Comparison of ENCODE assay signal across 10 mouse cellular contexts in genomic region chr19:5455037-5455436, GRCm38 (mm10). TPM values are rescaled to one million over a fixed set of nuclear protein-coding genes. Genes with fewer than 3 reads are reported as not detected.
DNase-seq lines count a peak whose midpoint lies in the region; ATAC-seq and TF ChIP-seq lines count a peak whose summit lies in the region.
"Had no signal": no experiment of that assay in that cellular context is flagged by ENCODE, and none has a peak within 500 bp of the region (broad histone marks: within the 10 kb centered on the region; RNA-seq: fewer than 3 reads in every experiment).

No protein-coding gene starts in this region.

- whole genome bisulfite sequencing in kidney, embryonic 16.5 days: 68% methylated on average over 12 of the region's 12 CpGs
- 70% methylated on average over 12 of the region's 12 CpGs for WGBS in kidney, adult 2 months
- 79% methylated on average over 12 of the region's 12 CpGs for WGBS in embryonic facial prominence, embryonic 14.5 days
- WGBS in intestine, embryonic 15.5 days: 76% methylated on average over 12 of the region's 12 CpGs
- WGBS in neural tube, embryonic 13.5 days: 84% methylated on average over 12 of the region's 12 CpGs

- no peaks in the 10 kb centered on the region for H3K9me3 ChIP-seq in kidney, embryonic 16.5 days (ENCODE audit: low read length)
- no peaks in the 10 kb centered on the region for H3K9me3 ChIP-seq in embryonic facial prominence, embryonic 14.5 days (ENCODE audit: control insufficient read depth, low read length)
- no peaks in the 10 kb centered on the region for H3K9me3 ChIP-seq in intestine, embryonic 15.5 days
- H3K9me3 ChIP-seq in neural tube, embryonic 13.5 days: no peaks in the 10 kb centered on the region

- H3K4me3 ChIP-seq in kidney, embryonic 16.5 days (ENCODE audit: low read length): peak overlapping the region; percentile 72
- no peak overlapping the region for H3K4me3 ChIP-seq in kidney, adult 2 months (ENCODE audit: insufficient read depth, low read depth, low read length)
- H3K4me3 ChIP-seq in embryonic facial prominence, embryonic 14.5 days (ENCODE audit: low read depth, low read length): no peak overlapping the region
- peak overlapping the region; percentile 88 for H3K4me3 ChIP-seq in intestine, embryonic 15.5 days (replicated peaks)
- H3K4me3 ChIP-seq in neural tube, embryonic 13.5 days: peak overlapping the region; percentile 76

- no peak for ATAC-seq in kidney, embryonic 16.5 days (ENCODE audit: low FRiP score, low TSS enrichment)
- ATAC-seq in embryonic facial prominence, embryonic 14.5 days (ENCODE audit: low read depth): no peak
- no peak for ATAC-seq in intestine, embryonic 15.5 days
- ATAC-seq in neural tube, embryonic 13.5 days (ENCODE audit: low read depth): no peak
- ATAC-seq: Patski had no signal

- H3K36me3 ChIP-seq in kidney, embryonic 16.5 days (ENCODE audit: insufficient read depth, low read length): no peaks in the 10 kb centered on the region
- 0 out of 2 replicates have a peak, but pooled peaks cover 1% of the 10 kb centered on the region for H3K36me3 ChIP-seq in kidney, adult 2 months (ENCODE audit: control insufficient read depth, insufficient read depth, low read length)
- H3K36me3 ChIP-seq in embryonic facial prominence, embryonic 14.5 days (ENCODE audit: control insufficient read depth, insufficient read depth, low read length): peaks cover 9% of the 10 kb centered on the region
- no peaks in the 10 kb centered on the region for H3K36me3 ChIP-seq in intestine, embryonic 15.5 days
- peaks cover 10% of the 10 kb centered on the region for H3K36me3 ChIP-seq in neural tube, embryonic 13.5 days

- no peak for DNase-seq in kidney, adult 2 months
- no peak for DNase-seq in embryonic facial prominence, embryonic 14.5 days (ENCODE audit: low spot score)
- no peak for DNase-seq in right cerebral cortex, postnatal 36 days (ENCODE audit: low spot score in 2 of 2)
- DNase-seq in urinary bladder, adult 2 months (ENCODE audit: low spot score): no peak
- no peak for DNase-seq in right cerebral cortex, postnatal 10 days (ENCODE audit: low spot score in 2 of 2)
- DNase-seq: kidney, postnatal 10 days had no signal

- peak overlapping the region; percentile 83 for H3K9ac ChIP-seq in kidney, embryonic 16.5 days (replicated peaks; ENCODE audit: low read length)
- peak overlapping the region; percentile 43; the same call in 1 of the 2 replicates for H3K9ac ChIP-seq in embryonic facial prominence, embryonic 14.5 days (ENCODE audit: low read depth, low read length)
- 0 out of 2 replicates have a peak overlapping the region, but pooled peaks have one; percentile 90 for H3K9ac ChIP-seq in intestine, embryonic 15.5 days
- H3K9ac ChIP-seq in neural tube, embryonic 13.5 days: peak overlapping the region; percentile 92

- TF ChIP-seq POLR2A in kidney, adult 2 months (IDR thresholded peaks at IDR 0.05; ENCODE audit: low read depth, low read length): no peak

- peaks cover 24% of the 10 kb centered on the region for H3K4me1 ChIP-seq in kidney, embryonic 16.5 days (ENCODE audit: insufficient read depth, low read length)
- H3K4me1 ChIP-seq in kidney, adult 2 months (ENCODE audit: control insufficient read depth, insufficient read depth, low read length): no peaks in the 10 kb centered on the region; the same call in 1 of the 2 replicates
- H3K4me1 ChIP-seq in embryonic facial prominence, embryonic 14.5 days (ENCODE audit: control insufficient read depth, insufficient read depth, low read length): peaks cover 17% of the 10 kb centered on the region
- H3K4me1 ChIP-seq in intestine, embryonic 15.5 days (replicated peaks): peaks cover 27% of the 10 kb centered on the region; the same call in 1 of the 2 replicates
- peaks cover 45% of the 10 kb centered on the region for H3K4me1 ChIP-seq in neural tube, embryonic 13.5 days (replicated peaks)

- H3K4me2 ChIP-seq in kidney, embryonic 16.5 days (replicated peaks; ENCODE audit: low read depth, low read length): peak overlapping the region; percentile 90
- peak overlapping the region; percentile 100 for H3K4me2 ChIP-seq in embryonic facial prominence, embryonic 14.5 days (ENCODE audit: low read depth, low read length)
- H3K4me2 ChIP-seq in intestine, embryonic 15.5 days (replicated peaks): peak overlapping the region; percentile 98
- peak overlapping the region; percentile 98 for H3K4me2 ChIP-seq in neural tube, embryonic 13.5 days

- H3K27me3 ChIP-seq in kidney, embryonic 16.5 days (ENCODE audit: insufficient read depth, low read length): no peaks in the 10 kb centered on the region; the same call in 1 of the 2 replicates
- H3K27me3 ChIP-seq in kidney, adult 2 months (replicated peaks; ENCODE audit: control insufficient read depth, insufficient read depth, low read length): no peaks in the 10 kb centered on the region
- peaks cover 2% of the 10 kb centered on the region for H3K27me3 ChIP-seq in embryonic facial prominence, embryonic 14.5 days (replicated peaks; ENCODE audit: control insufficient read depth, insufficient read depth, low read length)
- peaks cover 5% of the 10 kb centered on the region for H3K27me3 ChIP-seq in intestine, embryonic 15.5 days (replicated peaks)
- peaks cover 31% of the 10 kb centered on the region for H3K27me3 ChIP-seq in neural tube, embryonic 13.5 days
- H3K27me3 ChIP-seq: Patski had no signal

- H3K27ac ChIP-seq in kidney, embryonic 16.5 days (ENCODE audit: low read length): no peak overlapping the region
- H3K27ac ChIP-seq in kidney, adult 2 months (ENCODE audit: insufficient read depth, low read depth, low read length): no peak overlapping the region; the same call in 1 of the 2 replicates
- H3K27ac ChIP-seq in embryonic facial prominence, embryonic 14.5 days (replicated peaks; ENCODE audit: low read depth, low read length): no peak overlapping the region
- H3K27ac ChIP-seq in intestine, embryonic 15.5 days: no peak overlapping the region
- no peak overlapping the region for H3K27ac ChIP-seq in neural tube, embryonic 13.5 days (replicated peaks)

- no peak for TF ChIP-seq CTCF in kidney, adult 2 months (conservative IDR thresholded peaks at IDR 0.05; ENCODE audit: insufficient read depth, insufficient read length, low read depth, low read length)

RNA-seq across cellular contexts. Expression of gene Ccdc85b, which starts 2.7 kb away (rescaled TPM):
- 7.8 and 8.6 TPM in 2 replicates for polyA plus RNA-seq in kidney, embryonic 16.5 days (2015; fragmentation: Nextera tagmentation; extraction: Ambion mirVana)
- polyA plus RNA-seq in kidney, adult 2 months (2012; rRNA removed): 5.0 and 5.8 TPM in 2 replicates
- polyA plus RNA-seq in embryonic facial prominence, embryonic 14.5 days (2014; fragmentation: Nextera tagmentation; extraction: Ambion mirVana): 5.7 and 6.1 TPM in 2 replicates
- 8.2 and 8.7 TPM in 2 replicates for polyA plus RNA-seq in intestine, embryonic 15.5 days (2015; fragmentation: Nextera tagmentation; extraction: Ambion mirVana)
- polyA plus RNA-seq in neural tube, embryonic 13.5 days (2015; fragmentation: Nextera tagmentation; extraction: Ambion mirVana): 10.7 and 11.1 TPM in 2 replicates
- polyA plus RNA-seq in urinary bladder, adult 2 months (2012; rRNA removed): 11.3 and 15.1 TPM in 2 replicates

RNA-seq across cellular contexts. Expression of gene Fibp, which starts 5.4 kb away (rescaled TPM):
- 129 and 138 TPM in 2 replicates for polyA plus RNA-seq in kidney, embryonic 16.5 days (2015; fragmentation: Nextera tagmentation; extraction: Ambion mirVana)
- 99.5 and 117 TPM in 2 replicates for polyA plus RNA-seq in kidney, adult 2 months (2012; rRNA removed)
- polyA plus RNA-seq in embryonic facial prominence, embryonic 14.5 days (2014; fragmentation: Nextera tagmentation; extraction: Ambion mirVana): 75.0 and 99.0 TPM in 2 replicates
- 95.1 and 99.4 TPM in 2 replicates for polyA plus RNA-seq in intestine, embryonic 15.5 days (2015; fragmentation: Nextera tagmentation; extraction: Ambion mirVana)
- polyA plus RNA-seq in neural tube, embryonic 13.5 days (2015; fragmentation: Nextera tagmentation; extraction: Ambion mirVana): 163 and 164 TPM in 2 replicates
- polyA plus RNA-seq in urinary bladder, adult 2 months (2012; rRNA removed): 95.7 and 122 TPM in 2 replicates

RNA-seq across cellular contexts. Expression of gene Fosl1, which starts 7.7 kb away (rescaled TPM):
- 0.54 TPM in 1 of 2 replicates, not detected in the other for polyA plus RNA-seq in kidney, embryonic 16.5 days (2015; fragmentation: Nextera tagmentation; extraction: Ambion mirVana)
- polyA plus RNA-seq in kidney, adult 2 months (2012; rRNA removed): 0.07 and 0.27 TPM in 2 replicates
- polyA plus RNA-seq in embryonic facial prominence, embryonic 14.5 days (2014; fragmentation: Nextera tagmentation; extraction: Ambion mirVana): not detected in 2 replicates
- not detected in 2 replicates for polyA plus RNA-seq in intestine, embryonic 15.5 days (2015; fragmentation: Nextera tagmentation; extraction: Ambion mirVana)
- 0.59 TPM in 1 of 2 replicates, not detected in the other for polyA plus RNA-seq in neural tube, embryonic 13.5 days (2015; fragmentation: Nextera tagmentation; extraction: Ambion mirVana)
- polyA plus RNA-seq in urinary bladder, adult 2 months (2012; rRNA removed): 0.07 TPM in 1 of 2 replicates, not detected in the other

RNA-seq across cellular contexts. Expression of gene Ctsw, which starts 13.3 kb away (rescaled TPM):
- 1.9 and 2.1 TPM in 2 replicates for polyA plus RNA-seq in kidney, embryonic 16.5 days (2015; fragmentation: Nextera tagmentation; extraction: Ambion mirVana)
- polyA plus RNA-seq in kidney, adult 2 months (2012; rRNA removed): 1.1 and 4.7 TPM in 2 replicates
- 0.85 and 1.5 TPM in 2 replicates for polyA plus RNA-seq in embryonic facial prominence, embryonic 14.5 days (2014; fragmentation: Nextera tagmentation; extraction: Ambion mirVana)
- 2.1 and 2.9 TPM in 2 replicates for polyA plus RNA-seq in intestine, embryonic 15.5 days (2015; fragmentation: Nextera tagmentation; extraction: Ambion mirVana)
- 3.2 and 5.6 TPM in 2 replicates for polyA plus RNA-seq in neural tube, embryonic 13.5 days (2015; fragmentation: Nextera tagmentation; extraction: Ambion mirVana)
- 2.6 and 4.0 TPM in 2 replicates for polyA plus RNA-seq in urinary bladder, adult 2 months (2012; rRNA removed)

RNA-seq across cellular contexts. Expression of gene Efemp2, which starts 18.7 kb away (rescaled TPM):
- polyA plus RNA-seq in kidney, embryonic 16.5 days (2015; fragmentation: Nextera tagmentation; extraction: Ambion mirVana): 197 and 208 TPM in 2 replicates
- 43.6 and 50.8 TPM in 2 replicates for polyA plus RNA-seq in kidney, adult 2 months (2012; rRNA removed)
- 175 and 190 TPM in 2 replicates for polyA plus RNA-seq in embryonic facial prominence, embryonic 14.5 days (2014; fragmentation: Nextera tagmentation; extraction: Ambion mirVana)
- polyA plus RNA-seq in intestine, embryonic 15.5 days (2015; fragmentation: Nextera tagmentation; extraction: Ambion mirVana): 118 TPM in 2 replicates
- 56.9 and 60.8 TPM in 2 replicates for polyA plus RNA-seq in neural tube, embryonic 13.5 days (2015; fragmentation: Nextera tagmentation; extraction: Ambion mirVana)
- polyA plus RNA-seq in urinary bladder, adult 2 months (2012; rRNA removed): 77.3 and 86.8 TPM in 2 replicates

Comparison
In these comparisons a context has a peak if more than half of its experiments do, and no peak if none do; other contexts are left out.
1. H3K4me3 ChIP-seq: peak in kidney, embryonic 16.5 days (single experiment), intestine, embryonic 15.5 days (single experiment) and neural tube, embryonic 13.5 days (single experiment); none in kidney, adult 2 months (single experiment) and embryonic facial prominence, embryonic 14.5 days (single experiment).
2. Peak in every context shown above with its lines, with median percentiles within 50 percentile points of each other: H3K4me2 ChIP-seq and H3K9ac ChIP-seq.